Mouse (Mus musculus) embryonic facial prominence, embryonic 13.5 days (tissue): ENCODE measurements at regions not wholly inside any gene's neighbourhood (a gene's known extent, or its start where the extent isn't known, plus 50 kb on each side); places are given as distances from the start of the nearest gene placed in this dataset.

Experiments used
- ATAC-seq: fragments of 200-750 bp; cut with Nextera tagmentation; 2 replicates; pipeline ENCODE4 v1.8.0; 2017; ENCODE audit warnings: low read depth; ENCODE audit not compliant: insufficient number of reproducible peaks, insufficient read depth, low FRiP score, low TSS enrichment
- H3K27ac ChIP-seq: fragments of 300-500 bp; sonication (generic); 2 replicates; pipeline ENCODE4 v1.5.1; 2015; ENCODE audit warnings: moderate library complexity, mild to moderate bottlenecking, inconsistent platforms
- H3K27me3 ChIP-seq: fragments of 300-500 bp; sonication (generic); 2 replicates; pipeline ENCODE4 v1.6.1; 2015; ENCODE audit warnings: mild to moderate bottlenecking, inconsistent platforms
- H3K36me3 ChIP-seq: fragments of 300-500 bp; sonication (generic); 2 replicates; pipeline ENCODE4 v1.6.1; 2015; ENCODE audit warnings: mild to moderate bottlenecking, inconsistent platforms
- H3K4me1 ChIP-seq: fragments of 300-500 bp; sonication (generic); 2 replicates; pipeline ENCODE4 v1.6.1; 2015; ENCODE audit warnings: inconsistent platforms
- H3K4me2 ChIP-seq: fragments of 300-500 bp; sonication (generic); 2 replicates; pipeline ENCODE4 v1.6.1; 2015; ENCODE audit warnings: moderate library complexity, mild to moderate bottlenecking, inconsistent platforms
- H3K4me3 ChIP-seq: fragments of 300-500 bp; sonication (generic); 2 replicates; pipeline ENCODE4 v1.5.1; 2015; ENCODE audit warnings: mild to moderate bottlenecking, inconsistent platforms
- H3K9ac ChIP-seq: fragments of 300-500 bp; sonication (generic); 2 replicates; pipeline ENCODE4 v1.6.1; 2015; ENCODE audit warnings: mild to moderate bottlenecking, inconsistent platforms
- H3K9me3 ChIP-seq: fragments of 300-500 bp; sonication (generic); 2 replicates; pipeline ENCODE4 v1.6.1; 2016; ENCODE audit warnings: inconsistent platforms
- WGBS: fragments of 180-500 bp; shearing (Covaris S2); methylation state at CpG from one replicate; pipeline ENCODE4 v1.1.7; 2015; ENCODE audit warnings: mixed read lengths; 5-methylcytosine and 5-hydroxymethylcytosine counted together

- no peak for ATAC-seq
- Histone ChIP-seq H3K9me3 (peaks cover 10% of the 10 kb centered on the region; the same call in 1 of the 2 replicates), H3K4me1 (no peaks in the 10 kb centered on the region), H3K36me3 (no peaks in the 10 kb centered on the region), H3K4me3 (no peak overlapping the region), H3K4me2 (no peak overlapping the region), H3K9ac (no peak overlapping the region), H3K27ac (no peak overlapping the region), H3K27me3 (no peaks in the 10 kb centered on the region)
- WGBS: 85% methylated on average over 4 of the region's 4 CpGs
These were observed 54.6 kb downstream of the Sox4 start for GRCm38 (mm10) chr13:28898900-28899299.

- no peak overlapping the region for H3K4me3 ChIP-seq
- H3K9me3 ChIP-seq: peaks cover 10% of the 10 kb centered on the region; the same call in 1 of the 2 replicates
- no peaks in the 10 kb centered on the region for H3K36me3 ChIP-seq
- H3K27ac ChIP-seq: no peak overlapping the region
- no peak overlapping the region for H3K9ac ChIP-seq
- no peak for ATAC-seq
- H3K4me2 ChIP-seq: no peak overlapping the region
- H3K4me1 ChIP-seq: peaks cover 7% of the 10 kb centered on the region; the same call in 1 of the 2 replicates
- 0 out of 2 replicates have a peak, but pooled peaks cover 4% of the 10 kb centered on the region for H3K27me3 ChIP-seq
- 90% methylated on average over 6 of the region's 6 CpGs for WGBS
These were observed 60.6 kb downstream of the Sox4 start for GRCm38 (mm10) chr13:28892896-28893295.

DNA sequence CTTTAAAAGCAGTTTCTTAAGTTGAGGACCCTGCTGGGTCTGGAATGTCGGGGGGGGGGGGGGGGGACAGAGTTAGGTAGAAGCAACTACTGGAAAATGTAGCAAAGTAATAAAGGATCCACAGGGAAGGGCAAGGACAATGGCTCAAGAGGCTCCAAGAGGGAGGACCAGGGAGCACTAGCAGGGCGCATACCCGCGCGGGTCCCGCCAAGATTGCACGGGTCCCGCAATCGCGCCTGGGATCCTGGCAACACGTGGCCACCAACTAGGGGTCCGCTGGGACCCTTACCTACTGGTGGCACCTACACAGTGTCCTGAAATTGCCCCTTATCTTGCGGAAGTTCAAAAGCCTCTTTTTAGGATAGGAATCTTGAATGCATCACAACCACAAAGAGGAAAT lies 66.4 kb downstream of the Sox4 start:
- peak overlapping the region; percentile 48 for H3K4me2 ChIP-seq
- peaks cover 25% of the 10 kb centered on the region for H3K27me3 ChIP-seq
- WGBS: 13% methylated on average over 13 of the region's 13 CpGs
- no peaks in the 10 kb centered on the region for H3K9me3 ChIP-seq
- no peaks in the 10 kb centered on the region for H3K36me3 ChIP-seq
- no peak overlapping the region for H3K9ac ChIP-seq
- peaks cover 28% of the 10 kb centered on the region for H3K4me1 ChIP-seq
- no peak overlapping the region for H3K27ac ChIP-seq
- no peak for ATAC-seq
- H3K4me3 ChIP-seq: peak overlapping the region; percentile 17; the same call in 1 of the 2 replicates

DNA sequence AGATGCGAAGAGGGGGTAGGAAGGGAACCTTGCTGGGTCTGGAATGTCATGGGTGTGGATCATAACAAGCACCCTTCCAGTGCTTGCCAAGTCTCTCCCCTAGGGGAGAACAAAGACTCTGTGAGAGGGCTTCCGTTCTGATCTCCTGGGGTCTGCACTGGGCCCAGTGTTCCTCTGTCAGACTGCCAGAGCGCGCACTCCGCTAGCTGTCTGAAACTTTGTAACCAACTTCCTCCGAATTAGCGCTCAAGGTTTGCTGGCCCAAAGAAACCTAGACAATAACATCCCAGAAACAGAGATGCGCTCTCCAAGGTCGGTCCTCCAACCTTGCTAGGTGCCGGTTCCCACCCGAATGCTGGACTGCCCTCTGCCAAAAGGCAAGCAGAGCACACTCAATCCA lies 66.8 kb downstream of the Sox4 start:
- H3K9me3 ChIP-seq: no peaks in the 10 kb centered on the region
- H3K4me3 ChIP-seq: no peak overlapping the region
- H3K4me1 ChIP-seq: peaks cover 32% of the 10 kb centered on the region
- H3K27ac ChIP-seq: no peak overlapping the region
- no peak for ATAC-seq
- WGBS: 12% methylated on average over 11 of the region's 11 CpGs
- H3K4me2 ChIP-seq: peak overlapping the region; percentile 48
- H3K9ac ChIP-seq: no peak overlapping the region
- H3K36me3 ChIP-seq: no peaks in the 10 kb centered on the region
- peaks cover 25% of the 10 kb centered on the region for H3K27me3 ChIP-seq

- ATAC-seq: 0 out of 2 replicates have a peak, but pooled peaks have one; percentile 50
- Histone ChIP-seq H3K36me3 (no peaks in the 10 kb centered on the region), H3K27ac (no peak overlapping the region; the same call in 1 of the 2 replicates), H3K9ac (peak overlapping the region; percentile 83), H3K9me3 (no peaks in the 10 kb centered on the region), H3K4me1 (peaks cover 43% of the 10 kb centered on the region), H3K27me3 (peaks cover 25% of the 10 kb centered on the region), H3K4me2 (peak overlapping the region; percentile 67), H3K4me3 (peak overlapping the region; percentile 53)
- WGBS: 0% methylated on average over 30 of the region's 30 CpGs
These were observed 68.2 kb downstream of the Sox4 start for GRCm38 (mm10) chr13:28885083-28886037.

DNA sequence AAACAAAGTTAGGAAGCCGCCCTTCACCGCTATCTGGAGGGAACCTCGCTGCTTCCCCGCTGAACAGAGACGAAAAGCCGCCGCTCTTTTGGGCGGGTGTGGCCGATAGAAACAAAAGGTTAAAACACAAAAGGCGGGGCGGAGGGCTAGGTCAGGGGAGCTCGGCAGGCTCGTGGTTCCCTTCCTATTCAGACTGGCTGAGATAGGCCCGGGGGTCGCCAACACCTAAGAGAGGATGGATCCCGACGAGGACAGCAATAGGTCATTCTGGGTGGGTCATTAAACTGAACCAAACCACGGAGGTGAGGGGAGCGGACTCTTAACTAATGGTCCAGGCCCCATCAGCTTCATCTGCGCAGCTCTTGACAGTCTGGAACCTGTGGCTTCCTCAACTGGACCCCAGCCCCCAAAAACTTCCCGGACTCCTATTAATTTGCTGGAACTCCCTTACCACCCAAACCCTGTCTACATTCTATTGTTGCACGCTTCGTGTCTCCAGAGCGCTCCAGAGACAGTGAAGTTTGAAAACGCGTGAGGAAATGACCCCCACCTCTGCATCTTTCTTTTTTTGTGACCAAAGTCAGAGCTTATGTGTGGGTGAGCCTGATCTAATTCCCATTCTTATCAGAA lies 69.2 kb downstream of the Sox4 start:
- Histone ChIP-seq H3K27me3 (peaks cover 25% of the 10 kb centered on the region), H3K4me2 (peak overlapping the region; percentile 67), H3K36me3 (no peaks in the 10 kb centered on the region), H3K9me3 (no peaks in the 10 kb centered on the region), H3K4me1 (peaks cover 53% of the 10 kb centered on the region), H3K9ac (peak overlapping the region; percentile 83), H3K27ac (peak overlapping the region; percentile 60), H3K4me3 (peak overlapping the region; percentile 53)
- no peak for ATAC-seq
- under 1% methylated on average over 26 of the region's 26 CpGs for WGBS

DNA sequence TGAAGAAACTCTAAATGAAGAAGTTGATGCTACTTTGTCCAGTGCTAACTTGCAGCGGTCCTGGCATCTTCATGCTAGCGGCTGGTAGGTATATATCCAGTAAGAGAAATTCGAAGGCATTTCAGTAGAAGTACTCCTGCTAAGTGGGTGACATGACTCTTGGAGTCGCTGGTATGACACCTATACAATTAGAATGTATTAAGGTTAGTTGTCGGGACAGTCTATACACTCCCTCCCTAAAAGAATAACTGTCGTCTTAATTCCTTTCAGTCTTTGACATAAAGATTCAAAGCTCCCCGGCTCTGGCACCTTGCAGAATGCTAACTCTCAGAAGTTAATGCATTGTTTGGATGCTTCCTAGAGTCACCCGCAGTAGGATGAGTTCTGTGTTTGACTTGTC lies 70.1 kb downstream of the Sox4 start:
- ATAC-seq: no peak
- Histone ChIP-seq H3K9ac (peak overlapping the region; percentile 83), H3K4me2 (peak overlapping the region; percentile 67), H3K4me3 (peak overlapping the region; percentile 53), H3K27me3 (peaks cover 25% of the 10 kb centered on the region), H3K36me3 (no peaks in the 10 kb centered on the region), H3K27ac (no peak overlapping the region), H3K9me3 (no peaks in the 10 kb centered on the region), H3K4me1 (peaks cover 62% of the 10 kb centered on the region)
- WGBS: 29% methylated on average over 8 of the region's 8 CpGs

DNA sequence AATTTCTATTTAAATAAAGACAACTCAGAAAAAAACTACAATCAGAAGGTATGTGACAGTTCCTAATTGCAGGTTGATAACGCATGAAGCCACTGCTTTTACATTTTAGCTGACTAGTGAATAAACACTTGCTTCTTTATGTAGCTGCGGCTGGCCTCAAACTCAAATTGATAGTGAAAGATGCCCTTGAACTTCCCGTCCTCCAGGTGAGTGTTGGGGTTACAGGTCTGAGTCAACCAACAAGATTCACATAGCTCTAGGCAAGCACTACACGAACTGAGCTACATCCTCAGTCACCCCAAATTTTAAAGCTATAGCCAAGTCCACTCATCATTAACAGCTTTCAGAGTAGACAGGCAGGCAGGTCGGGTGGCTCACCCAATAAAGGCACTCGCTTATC lies 72.6 kb downstream of the Sox4 start:
- Histone ChIP-seq H3K4me2 (peak overlapping the region; percentile 67), H3K36me3 (peaks cover 3% of the 10 kb centered on the region; the same call in 1 of the 2 replicates), H3K9me3 (no peaks in the 10 kb centered on the region), H3K27ac (no peak overlapping the region), H3K4me1 (peaks cover 67% of the 10 kb centered on the region), H3K4me3 (peak overlapping the region; percentile 53), H3K9ac (no peak overlapping the region), H3K27me3 (peaks cover 3% of the 10 kb centered on the region; the same call in 1 of the 2 replicates)
- no peak for ATAC-seq
- WGBS: 64% methylated on average over 6 of the region's 6 CpGs

DNA sequence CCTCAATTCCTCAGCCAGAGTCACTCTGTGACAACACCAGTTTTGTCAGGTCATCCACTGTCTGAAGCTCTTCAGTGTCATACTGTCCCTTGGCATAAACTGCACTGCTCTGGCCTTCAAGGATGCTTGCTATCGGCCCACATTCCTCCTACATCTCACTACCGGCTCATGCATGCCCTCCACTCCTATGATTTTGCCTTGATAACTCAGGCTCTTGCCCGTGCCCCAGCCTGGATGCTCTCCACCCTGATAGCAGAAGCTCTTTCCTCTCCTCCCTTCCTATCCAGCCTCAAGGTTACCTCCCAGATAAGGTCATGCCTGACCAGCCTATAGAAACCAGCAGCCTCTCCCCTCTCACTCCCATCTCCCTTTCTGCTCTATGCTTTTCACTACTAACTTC lies 74.8 kb downstream of the Sox4 start:
- WGBS: 79% methylated on average over 3 of the region's 3 CpGs
- Histone ChIP-seq H3K4me3 (no peak overlapping the region), H3K27ac (no peak overlapping the region), H3K4me1 (peaks cover 61% of the 10 kb centered on the region), H3K36me3 (peaks cover 18% of the 10 kb centered on the region; the same call in 1 of the 2 replicates), H3K9me3 (no peaks in the 10 kb centered on the region), H3K4me2 (no peak overlapping the region), H3K27me3 (no peaks in the 10 kb centered on the region), H3K9ac (no peak overlapping the region)
- ATAC-seq: no peak

GRCm38 (mm10) chr13:28876771-28877170 lies 76.7 kb downstream of the Sox4 start:
- Histone ChIP-seq H3K4me2 (no peak overlapping the region), H3K4me3 (no peak overlapping the region), H3K9me3 (no peaks in the 10 kb centered on the region), H3K27ac (no peak overlapping the region), H3K27me3 (no peaks in the 10 kb centered on the region), H3K9ac (no peak overlapping the region), H3K36me3 (peaks cover 37% of the 10 kb centered on the region), H3K4me1 (peaks cover 49% of the 10 kb centered on the region)
- ATAC-seq: no peak
- 74% methylated on average over 4 of the region's 4 CpGs for WGBS

GRCm38 (mm10) chr13:28870681-28871080 lies 82.8 kb downstream of the Sox4 start:
- no peaks in the 10 kb centered on the region for H3K27me3 ChIP-seq
- no peak for ATAC-seq
- no peak overlapping the region for H3K4me3 ChIP-seq
- H3K4me1 ChIP-seq: peaks cover 24% of the 10 kb centered on the region
- H3K36me3 ChIP-seq: peaks cover 69% of the 10 kb centered on the region
- H3K9ac ChIP-seq: no peak overlapping the region
- no peak overlapping the region for H3K27ac ChIP-seq
- no peak overlapping the region for H3K4me2 ChIP-seq
- H3K9me3 ChIP-seq: no peaks in the 10 kb centered on the region
- WGBS: 92% methylated on average over 4 of the region's 4 CpGs
